Mouse (Mus musculus): ENCODE data around the gene Plekhh3.

Gene Plekhh3

GRCm38 (mm10) chr11:101170811-101171610 is at the start of gene Plekhh3:
TSS of gene Plekhh3 (minus strand) at chr11:101171351.
- peak; percentile 89 to 91 for DNase-seq (ENCODE audit: low spot score in 2 of 2)

GRCm38 (mm10) chr11:101220853-101221252 is 49.7 kb upstream of the Plekhh3 start:
- no peak for DNase-seq (ENCODE audit: low spot score in 2 of 2)

GRCm38 (mm10) chr11:101218436-101219055 is 47.4 kb upstream of the Plekhh3 start:
- DNase-seq (ENCODE audit: low spot score in 2 of 2), result no peak

- DNase-seq (ENCODE audit: low spot score in 2 of 2), result no peak
Observed at GRCm38 (mm10) chr11:101216936-101217335, 45.8 kb upstream of the Plekhh3 start.

- DNase-seq (ENCODE audit: low spot score in 2 of 2), result peak in 1 of 2 experiments; percentile 61
Observed at GRCm38 (mm10) chr11:101211970-101212369, 40.8 kb upstream of the Plekhh3 start.

GRCm38 (mm10) chr11:101200986-101201385 is 29.8 kb upstream of the Plekhh3 start:
- DNase-seq (ENCODE audit: low spot score in 2 of 2), result peak in 1 of 2 experiments; percentile 47

GRCm38 (mm10) chr11:101199555-101199954 is 28.4 kb upstream of the Plekhh3 start:
- no peak for DNase-seq (ENCODE audit: low spot score in 2 of 2)

GRCm38 (mm10) chr11:101196175-101196574 is 25.0 kb upstream of the Plekhh3 start:
- DNase-seq (ENCODE audit: low spot score in 2 of 2), result no peak

GRCm38 (mm10) chr11:101195571-101195970 is 24.4 kb upstream of the Plekhh3 start:
- DNase-seq (ENCODE audit: low spot score in 2 of 2), result no peak

- no peak for DNase-seq (ENCODE audit: low spot score in 2 of 2)
Observed at GRCm38 (mm10) chr11:101195101-101195500, 23.9 kb upstream of the Plekhh3 start.

- DNase-seq (ENCODE audit: low spot score in 2 of 2), result no peak
Observed at GRCm38 (mm10) chr11:101194643-101195042, 23.5 kb upstream of the Plekhh3 start.

- DNase-seq (ENCODE audit: low spot score in 2 of 2), result no peak
Observed at GRCm38 (mm10) chr11:101194137-101194536, 23.0 kb upstream of the Plekhh3 start.

- no peak for DNase-seq (ENCODE audit: low spot score in 2 of 2)
Observed at GRCm38 (mm10) chr11:101193076-101193475, 21.9 kb upstream of the Plekhh3 start.

GRCm38 (mm10) chr11:101192646-101193045 is 21.5 kb upstream of the Plekhh3 start:
- no peak for DNase-seq (ENCODE audit: low spot score in 2 of 2)

GRCm38 (mm10) chr11:101191919-101192470 is 20.8 kb upstream of the Plekhh3 start:
- no peak for DNase-seq (ENCODE audit: low spot score in 2 of 2)

GRCm38 (mm10) chr11:101190913-101191907 is 20.1 kb upstream of the Plekhh3 start:
- no peak for DNase-seq (ENCODE audit: low spot score in 2 of 2)

- no peak for DNase-seq (ENCODE audit: low spot score in 2 of 2)
Observed at GRCm38 (mm10) chr11:101190181-101190912, 19.2 kb upstream of the Plekhh3 start.

GRCm38 (mm10) chr11:101189495-101190180 is 18.5 kb upstream of the Plekhh3 start:
- peak; percentile 40 to 63 for DNase-seq (ENCODE audit: low spot score in 2 of 2)

GRCm38 (mm10) chr11:101188166-101188805 is 17.1 kb upstream of the Plekhh3 start:
- no peak for DNase-seq (ENCODE audit: low spot score in 2 of 2)

- DNase-seq (ENCODE audit: low spot score in 2 of 2), result no peak
Observed at GRCm38 (mm10) chr11:101187541-101187940, 16.4 kb upstream of the Plekhh3 start.

All from spleen, postnatal 36 days (tissue).